In genomic region chr3:153825197-153825596, GRCm38 (mm10) we compare ENCODE assay signal across 33 mouse cellular contexts. TPM values are rescaled to one million over a fixed set of nuclear protein-coding genes. Genes with fewer than 3 reads are reported as not detected.
"Had no signal": no experiment of that assay in that cellular context is flagged by ENCODE, and none has a peak within 500 bp of the region (broad histone marks: within the 10 kb centered on the region; RNA-seq: fewer than 3 reads in every experiment).

No protein-coding gene starts in this region.

- H3K4me1 ChIP-seq: embryonic facial prominence, embryonic 12.5 days had no signal

- DNase-seq: cerebellum, adult 18-20 months; cerebellum, adult 2 months; cerebellum, adult 8-10 months; cerebellum, adult 9-10 months; cerebellum, adult 9-11 months; cerebellum, postnatal 10 days; cerebellum, postnatal 14 days; cerebellum, postnatal 25 days; cerebellum, postnatal 36 days; embryo, embryonic 11 days; forebrain, postnatal 0 days; gastrocnemius, adult 2 months; gastrocnemius, postnatal 10 days; gastrocnemius, postnatal 14 days; gastrocnemius, postnatal 25 days; gastrocnemius, postnatal 36 days; heart, adult 11 months; heart, adult 18-20 months had no signal

- H3K27ac ChIP-seq: embryonic facial prominence, embryonic 10.5 days; embryonic facial prominence, embryonic 12.5 days; embryonic facial prominence, embryonic 13.5 days; embryonic facial prominence, embryonic 15.5 days; forebrain, embryonic 10.5 days; forebrain, embryonic 12.5 days; forebrain, embryonic 13.5 days; forebrain, embryonic 15.5 days; gastrocnemius, adult 2 months had no signal

- H3K4me3 ChIP-seq: embryonic facial prominence, embryonic 10.5 days; embryonic facial prominence, embryonic 12.5 days; embryonic facial prominence, embryonic 13.5 days; embryonic facial prominence, embryonic 15.5 days; erythroblast, embryonic 14.5 days; forebrain, embryonic 10.5 days; forebrain, embryonic 12.5 days; forebrain, embryonic 13.5 days; forebrain, embryonic 15.5 days; gastrocnemius, adult 2 months had no signal

- H3K4me2 ChIP-seq: embryonic facial prominence, embryonic 12.5 days; embryonic facial prominence, embryonic 13.5 days; embryonic facial prominence, embryonic 15.5 days; forebrain, embryonic 12.5 days; forebrain, embryonic 13.5 days; forebrain, embryonic 15.5 days had no signal

- H3K9ac ChIP-seq: embryonic facial prominence, embryonic 12.5 days; embryonic facial prominence, embryonic 13.5 days; embryonic facial prominence, embryonic 15.5 days; forebrain, embryonic 12.5 days; forebrain, embryonic 13.5 days; forebrain, embryonic 15.5 days; forebrain, postnatal 0 days had no signal

- H3K9me3 ChIP-seq: embryonic facial prominence, embryonic 10.5 days; embryonic facial prominence, embryonic 12.5 days; embryonic facial prominence, embryonic 13.5 days; embryonic facial prominence, embryonic 15.5 days; forebrain, embryonic 10.5 days; forebrain, embryonic 12.5 days; forebrain, embryonic 13.5 days; forebrain, embryonic 15.5 days had no signal

- ATAC-seq: forebrain, embryonic 13.5 days; forebrain, embryonic 14.5 days; forebrain, embryonic 15.5 days; forebrain, embryonic 16.5 days; forebrain, postnatal 0 days had no signal

- H3K36me3 ChIP-seq: embryonic facial prominence, embryonic 10.5 days; embryonic facial prominence, embryonic 12.5 days; embryonic facial prominence, embryonic 13.5 days; embryonic facial prominence, embryonic 15.5 days; forebrain, embryonic 10.5 days; forebrain, embryonic 12.5 days; forebrain, embryonic 15.5 days had no signal

- H3K27me3 ChIP-seq: embryonic facial prominence, embryonic 12.5 days; embryonic facial prominence, embryonic 13.5 days; embryonic facial prominence, embryonic 15.5 days; forebrain, embryonic 12.5 days; forebrain, embryonic 13.5 days; forebrain, embryonic 15.5 days had no signal

RNA-seq across cellular contexts. Expression of gene Asb17, which starts 18.8 kb away (rescaled TPM):
- total RNA-seq: forebrain, postnatal 0 days; gastrocnemius, adult 18-20 months; gastrocnemius, postnatal 10 days; gastrocnemius, postnatal 14 days; gastrocnemius, postnatal 25 days; gastrocnemius, postnatal 36 days; gastrocnemius, postnatal 4 days; heart, adult 18-20 months had no signal
- polyA plus RNA-seq: cerebellum, adult 2 months; cortical plate, adult 2 months; erythroblast, embryonic 14.5 days; forebrain, embryonic 12.5 days; forebrain, embryonic 13.5 days; forebrain, embryonic 14.5 days; forebrain, embryonic 16.5 days; forebrain, postnatal 0 days; frontal cortex, adult 2 months had no signal
